Mouse (Mus musculus) liver, embryonic 12.5 days (tissue): ENCODE results near the gene Fnip2. TPM values are rescaled to one million over a fixed set of nuclear protein-coding genes. Genes with fewer than 3 reads are reported as not detected.
"Not testable (repeated sequence)": the region's sequence is repeated elsewhere in the genome, so short reads cannot be mapped to it uniquely, and the experiment has no call there.

Source experiments
- ATAC-seq: fragments of 200-750 bp; cut with Nextera tagmentation; 2 replicates; pipeline ENCODE4 v1.8.0; 2017; ENCODE audit warnings: moderate number of reproducible peaks, mild to moderate bottlenecking, moderate library complexity
- H3K27ac ChIP-seq: fragments of 300-500 bp; sonication (generic); 2 replicates; pipeline ENCODE4 v1.5.1; 2016; ENCODE audit warnings: mild to moderate bottlenecking
- H3K27me3 ChIP-seq: fragments of 300-500 bp; sonication (generic); replicated peaks from 2 replicates; pipeline ENCODE4 v1.6.1; 2016; ENCODE audit warnings: mild to moderate bottlenecking, moderate library complexity
- H3K36me3 ChIP-seq: fragments of 300-500 bp; sonication (generic); 2 replicates; pipeline ENCODE4 v1.6.1; 2016; ENCODE audit warnings: mild to moderate bottlenecking, moderate library complexity
- H3K4me1 ChIP-seq: fragments of 300-500 bp; sonication (generic); 2 replicates; pipeline ENCODE4 v1.6.1; 2016
- H3K4me2 ChIP-seq: fragments of 300-500 bp; sonication (generic); 2 replicates; pipeline ENCODE4 v1.6.1; 2016; ENCODE audit warnings: mild to moderate bottlenecking, moderate library complexity
- H3K4me3 ChIP-seq: fragments of 300-500 bp; sonication (generic); 2 replicates; pipeline ENCODE4 v1.5.1; 2016; ENCODE audit warnings: mild to moderate bottlenecking, moderate library complexity
- H3K9ac ChIP-seq: fragments of 300-500 bp; sonication (generic); 2 replicates; pipeline ENCODE4 v1.6.1; 2016; ENCODE audit warnings: mild to moderate bottlenecking, moderate library complexity
- H3K9me3 ChIP-seq: fragments of 300-500 bp; sonication (generic); replicated peaks from 2 replicates; pipeline ENCODE4 v1.6.1; 2016; ENCODE audit warnings: mild to moderate bottlenecking, moderate library complexity
- WGBS: fragments of 180-500 bp; shearing (Covaris S2); methylation state at CpG from one replicate; pipeline ENCODE4 v1.1.7; 2016; ENCODE audit not compliant: insufficient replicate concordance; 5-methylcytosine and 5-hydroxymethylcytosine counted together
- polyA plus RNA-seq: library from polyadenylated mRNA; unstranded; fragments of >200 nt; fragmentation: Nextera tagmentation; extraction: Ambion mirVana; gene quantifications from 2 replicates; pipeline ENCODE4 v1.2.1, GENCODE M21; 2016

Fnip2 gene
- polyA plus RNA-seq, 1 experiment from 2014 or later = 8.3 TPM

GRCm38 (mm10) chr3:79452696-79453263 is 114.8 kb downstream of the Fnip2 start:
- ATAC-seq = no peak
- H3K9ac ChIP-seq = no peak overlapping the region
- H3K27ac ChIP-seq = no peak overlapping the region
- no peak overlapping the region for H3K4me3 ChIP-seq
- H3K4me2 ChIP-seq = no peak overlapping the region
- H3K27me3 ChIP-seq = no peaks in the 10 kb centered on the region
- no peaks in the 10 kb centered on the region for H3K4me1 ChIP-seq
- H3K9me3 ChIP-seq = no peaks in the 10 kb centered on the region
- WGBS = 86% methylated on average over 14 of the region's 14 CpGs
- peaks cover 21% of the 10 kb centered on the region for H3K36me3 ChIP-seq

GRCm38 (mm10) chr3:79449361-79449760 is 118.2 kb downstream of the Fnip2 start:
- Histone ChIP-seq H3K9me3 (no peaks in the 10 kb centered on the region), H3K4me2 (no peak overlapping the region), H3K4me1 (no peaks in the 10 kb centered on the region), H3K27ac (no peak overlapping the region), H3K27me3 (no peaks in the 10 kb centered on the region), H3K4me3 (no peak overlapping the region), H3K9ac (no peak overlapping the region), H3K36me3 (peaks cover under 1% of the 10 kb centered on the region; the same call in 1 of the 2 replicates)
- no peak for ATAC-seq
- WGBS = 78% methylated on average over 7 of the region's 7 CpGs

DNA sequence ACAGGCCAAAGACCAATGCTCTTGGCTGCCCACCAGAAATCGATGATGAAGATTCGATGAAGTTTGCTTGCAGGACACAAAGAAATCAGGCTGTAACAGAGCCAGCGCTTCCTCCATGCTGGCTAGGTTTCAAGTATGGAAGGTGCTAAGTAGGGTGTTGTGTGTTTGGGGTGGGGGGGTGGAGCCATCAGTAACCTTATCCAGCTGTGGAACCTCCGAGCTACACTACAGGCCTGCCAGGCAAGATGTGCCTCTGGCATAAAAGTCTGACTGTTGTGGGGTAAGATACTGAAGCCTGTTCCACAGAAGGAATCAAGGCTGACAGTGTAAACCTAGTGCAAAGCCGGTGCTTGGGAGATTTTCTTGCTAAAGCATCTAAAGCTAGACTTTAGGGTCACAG is 119.2 kb downstream of the Fnip2 start:
- Histone ChIP-seq H3K9ac (no peak overlapping the region), H3K27ac (no peak overlapping the region), H3K4me3 (no peak overlapping the region), H3K27me3 (no peaks in the 10 kb centered on the region), H3K9me3 (0 out of 2 replicates have a peak, but pooled peaks cover 3% of the 10 kb centered on the region), H3K4me2 (no peak overlapping the region), H3K36me3 (no peaks in the 10 kb centered on the region), H3K4me1 (no peaks in the 10 kb centered on the region)
- WGBS = 83% methylated on average over 5 of the region's 5 CpGs
- ATAC-seq = no peak

GRCm38 (mm10) chr3:79446648-79447047 is 120.9 kb downstream of the Fnip2 start:
- H3K36me3 ChIP-seq, H3K4me3 ChIP-seq, H3K27me3 ChIP-seq, H3K4me2 ChIP-seq, H3K4me1 ChIP-seq, H3K9me3 ChIP-seq, H3K27ac ChIP-seq, ATAC-seq, H3K9ac ChIP-seq: not testable (repeated sequence)
- WGBS = 69% methylated on average over 3 of the region's 3 CpGs

GRCm38 (mm10) chr3:79446124-79446523 is 121.5 kb downstream of the Fnip2 start:
- no peak for ATAC-seq
- Histone ChIP-seq H3K9ac (no peak overlapping the region), H3K9me3 (0 out of 2 replicates have a peak, but pooled peaks cover 4% of the 10 kb centered on the region), H3K27ac (no peak overlapping the region), H3K4me1 (no peaks in the 10 kb centered on the region), H3K4me2 (no peak overlapping the region), H3K27me3 (no peaks in the 10 kb centered on the region), H3K4me3 (no peak overlapping the region), H3K36me3 (no peaks in the 10 kb centered on the region)
- 84% methylated on average over 4 of the region's 4 CpGs for WGBS

GRCm38 (mm10) chr3:79445041-79445440 is 122.6 kb downstream of the Fnip2 start:
- 0 out of 2 replicates have a peak, but pooled peaks cover 4% of the 10 kb centered on the region for H3K9me3 ChIP-seq
- no peak overlapping the region for H3K27ac ChIP-seq
- H3K4me3 ChIP-seq = no peak overlapping the region
- no peaks in the 10 kb centered on the region for H3K36me3 ChIP-seq
- 65% methylated on average over 8 of the region's 8 CpGs for WGBS
- no peak for ATAC-seq
- H3K27me3 ChIP-seq = no peaks in the 10 kb centered on the region
- no peaks in the 10 kb centered on the region for H3K4me1 ChIP-seq
- H3K4me2 ChIP-seq = no peak overlapping the region
- H3K9ac ChIP-seq = no peak overlapping the region

- H3K4me2 ChIP-seq = no peak overlapping the region
Observed at GRCm38 (mm10) chr3:79443850-79444249, 123.7 kb downstream of the Fnip2 start.

DNA sequence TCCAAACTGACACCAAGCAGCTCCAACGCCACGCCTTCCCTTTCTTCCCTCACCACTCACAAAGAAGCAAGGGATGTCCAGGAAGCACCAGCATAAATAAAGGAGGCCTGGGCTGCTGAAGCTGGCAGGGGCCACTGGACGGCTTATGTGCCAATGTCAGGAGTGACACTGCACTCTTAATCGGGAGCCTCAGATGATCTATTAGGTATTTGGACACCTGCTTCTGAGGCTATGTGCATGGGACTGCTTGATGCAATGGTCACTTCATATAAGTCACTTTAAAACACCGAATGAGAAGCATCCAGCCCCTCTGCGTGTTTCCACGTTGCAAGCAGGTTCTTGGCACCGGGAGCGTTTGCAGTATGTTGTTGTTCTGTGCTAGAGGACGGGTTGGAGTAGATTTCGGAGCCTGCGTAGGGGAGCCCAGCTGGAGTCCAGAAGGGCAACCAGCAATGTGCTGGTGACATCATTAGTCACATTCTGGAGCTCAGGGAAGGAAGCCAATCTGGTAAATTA is 126.6 kb downstream of the Fnip2 start:
- Histone ChIP-seq H3K9me3 (0 out of 2 replicates have a peak, but pooled peaks cover 4% of the 10 kb centered on the region), H3K9ac (no peak overlapping the region), H3K4me1 (no peaks in the 10 kb centered on the region), H3K4me2 (no peak overlapping the region), H3K27me3 (no peaks in the 10 kb centered on the region), H3K36me3 (no peaks in the 10 kb centered on the region), H3K27ac (no peak overlapping the region), H3K4me3 (no peak overlapping the region)
- 73% methylated on average over 12 of the region's 12 CpGs for WGBS
- ATAC-seq = no peak

More at GRCm38 (mm10) chr3:79443850-79444249, 123.7 kb downstream of the Fnip2 start:
- Histone ChIP-seq H3K27ac (no peak overlapping the region), H3K27me3 (no peaks in the 10 kb centered on the region), H3K4me1 (no peaks in the 10 kb centered on the region), H3K9me3 (0 out of 2 replicates have a peak, but pooled peaks cover 4% of the 10 kb centered on the region), H3K4me3 (no peak overlapping the region), H3K9ac (no peak overlapping the region), H3K36me3 (no peaks in the 10 kb centered on the region)
- 47% methylated on average over 4 of the region's 4 CpGs for WGBS
- no peak for ATAC-seq

GRCm38 (mm10) chr3:79438276-79438675 is 129.3 kb downstream of the Fnip2 start:
- Histone ChIP-seq H3K9ac (no peak overlapping the region), H3K27me3 (no peaks in the 10 kb centered on the region), H3K4me1 (no peaks in the 10 kb centered on the region), H3K36me3 (no peaks in the 10 kb centered on the region), H3K4me2 (no peak overlapping the region), H3K9me3 (no peaks in the 10 kb centered on the region), H3K27ac (no peak overlapping the region), H3K4me3 (no peak overlapping the region)
- no peak for ATAC-seq
- WGBS = 84% methylated on average over 3 of the region's 3 CpGs

- ATAC-seq = no peak
- no peaks in the 10 kb centered on the region for H3K27me3 ChIP-seq
- H3K27ac ChIP-seq = no peak overlapping the region
- H3K4me1 ChIP-seq = no peaks in the 10 kb centered on the region
- H3K9ac ChIP-seq = no peak overlapping the region
- H3K9me3 ChIP-seq = no peaks in the 10 kb centered on the region
- H3K4me3 ChIP-seq = no peak overlapping the region
- no peaks in the 10 kb centered on the region for H3K36me3 ChIP-seq
- WGBS = 77% methylated on average over 7 of the region's 7 CpGs
- no peak overlapping the region for H3K4me2 ChIP-seq
Observed at GRCm38 (mm10) chr3:79436186-79436585, 131.4 kb downstream of the Fnip2 start.

DNA sequence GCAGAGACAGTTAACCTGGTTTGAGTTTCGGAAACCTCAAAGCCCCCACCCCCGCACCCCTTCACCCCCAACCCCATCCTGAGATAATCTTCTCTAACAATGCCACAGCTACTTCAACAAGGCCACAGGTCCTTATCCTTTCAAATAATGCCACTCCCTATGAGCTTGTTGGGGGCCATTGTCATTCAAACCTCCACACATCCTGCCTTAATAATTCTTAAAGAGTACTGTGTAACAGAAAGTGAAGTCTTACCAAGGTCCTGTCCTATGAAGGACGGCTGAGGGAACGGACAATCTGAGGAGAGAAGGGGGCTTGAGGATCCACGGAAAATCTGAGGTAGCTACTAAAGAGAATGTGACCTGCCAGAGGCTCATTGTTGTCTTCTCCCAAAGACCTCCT is 132.6 kb downstream of the Fnip2 start:
- 53% methylated on average over 5 of the region's 5 CpGs for WGBS
- Histone ChIP-seq H3K4me3 (no peak overlapping the region), H3K4me2 (no peak overlapping the region), H3K4me1 (no peaks in the 10 kb centered on the region), H3K27me3 (no peaks in the 10 kb centered on the region), H3K36me3 (no peaks in the 10 kb centered on the region), H3K9ac (no peak overlapping the region), H3K9me3 (no peaks in the 10 kb centered on the region), H3K27ac (no peak overlapping the region)
- ATAC-seq = no peak

GRCm38 (mm10) chr3:79434436-79434835 is 133.2 kb downstream of the Fnip2 start:
- Histone ChIP-seq H3K27ac (no peak overlapping the region), H3K4me1 (no peaks in the 10 kb centered on the region), H3K9me3 (no peaks in the 10 kb centered on the region), H3K9ac (no peak overlapping the region), H3K4me2 (no peak overlapping the region), H3K36me3 (no peaks in the 10 kb centered on the region), H3K4me3 (no peak overlapping the region), H3K27me3 (no peaks in the 10 kb centered on the region)
- ATAC-seq = no peak
- 67% methylated on average over 9 of the region's 9 CpGs for WGBS

GRCm38 (mm10) chr3:79433593-79433992 is 134.0 kb downstream of the Fnip2 start:
- Histone ChIP-seq H3K27me3 (no peaks in the 10 kb centered on the region), H3K4me2 (no peak overlapping the region), H3K9ac (no peak overlapping the region), H3K36me3 (no peaks in the 10 kb centered on the region), H3K9me3 (no peaks in the 10 kb centered on the region), H3K4me3 (no peak overlapping the region), H3K4me1 (no peaks in the 10 kb centered on the region), H3K27ac (no peak overlapping the region)
- no peak for ATAC-seq
